Mouse (Mus musculus): ENCODE measurements at regions not wholly inside any gene's neighbourhood (a gene's known extent, or its start where the extent isn't known, plus 50 kb on each side); places are given as distances from the start of the nearest gene placed in this dataset.

DNA sequence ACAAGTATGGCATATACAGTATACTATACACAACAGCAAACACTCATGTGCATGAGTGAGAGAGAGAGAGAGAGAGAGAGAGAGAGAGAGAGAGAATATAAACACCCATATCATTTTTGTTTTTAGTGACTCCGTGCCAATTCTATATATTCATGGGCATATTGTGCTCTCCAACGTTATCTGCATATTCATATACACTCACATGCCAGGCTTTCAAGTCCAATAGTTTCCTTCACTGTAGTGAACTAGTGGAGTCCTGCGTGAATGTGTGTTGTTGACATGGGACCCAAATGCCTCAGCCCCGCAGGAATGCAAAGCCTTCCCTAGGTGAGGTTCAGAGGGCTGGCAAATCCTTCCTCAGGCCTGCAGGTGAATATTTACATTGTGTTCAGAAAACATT is 53.4 kb upstream of the Nab1 start:
- no peak for DNase-seq (ENCODE audit: low spot score)
- no peaks in the 10 kb centered on the region for H3K4me1 ChIP-seq (ENCODE audit: insufficient read depth, low read length)
- H3K27ac ChIP-seq (ENCODE audit: low read depth, low read length), result no peak overlapping the region
- H3K36me3 ChIP-seq (ENCODE audit: insufficient read depth, low read length), result no peaks in the 10 kb centered on the region
- no peak overlapping the region for H3K4me3 ChIP-seq (ENCODE audit: low read depth, low read length)
- ATAC-seq (ENCODE audit: low FRiP score), result no peak
- WGBS, result 70% methylated on average over 4 of the region's 4 CpGs
- no peak overlapping the region for H3K4me2 ChIP-seq (ENCODE audit: low read depth, low read length, poor library complexity, severe bottlenecking)
- no peak for TF ChIP-seq CTCF (IDR thresholded peaks at IDR 0.05)
- no peaks in the 10 kb centered on the region for H3K9me3 ChIP-seq (ENCODE audit: low read length)
- H3K27me3 ChIP-seq (ENCODE audit: insufficient read depth, low read length), result no peaks in the 10 kb centered on the region
- no peak overlapping the region for H3K9ac ChIP-seq (replicated peaks; ENCODE audit: low read length, poor library complexity, severe bottlenecking)

DNA sequence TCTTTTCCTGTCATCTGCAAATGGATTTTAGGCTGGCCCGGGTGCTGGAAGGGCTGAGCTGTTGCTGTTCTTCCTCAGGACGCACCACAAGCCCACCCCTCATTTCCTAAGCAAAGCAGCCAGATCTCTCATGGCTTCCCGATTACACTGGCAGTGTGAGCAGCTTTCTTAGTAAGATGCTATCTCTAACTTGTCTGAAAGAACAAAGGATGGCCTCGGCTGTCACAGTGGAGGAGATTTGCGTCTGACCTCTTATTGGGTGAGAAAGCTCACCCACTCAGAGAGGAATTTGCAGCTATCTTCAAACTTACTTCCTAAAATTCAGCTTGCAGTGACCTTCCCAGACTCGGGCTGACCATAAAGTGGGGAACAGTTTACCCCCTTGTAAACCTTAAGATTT is 64.7 kb upstream of the Nemp2 start:
- Histone ChIP-seq H3K27me3 (ENCODE audit: insufficient read depth, low read length) (no peaks in the 10 kb centered on the region), H3K9me3 (ENCODE audit: low read length) (no peaks in the 10 kb centered on the region), H3K27ac (ENCODE audit: low read depth, low read length) (no peak overlapping the region), H3K36me3 (ENCODE audit: insufficient read depth, low read length) (no peaks in the 10 kb centered on the region), H3K4me2 (ENCODE audit: low read depth, low read length, poor library complexity, severe bottlenecking) (no peak overlapping the region), H3K4me3 (ENCODE audit: low read depth, low read length) (no peak overlapping the region), H3K4me1 (ENCODE audit: insufficient read depth, low read length) (no peaks in the 10 kb centered on the region), H3K9ac (replicated peaks; ENCODE audit: low read length, poor library complexity, severe bottlenecking) (no peak overlapping the region)
- ATAC-seq (ENCODE audit: low FRiP score) (no peak), DNase-seq (ENCODE audit: low spot score) (no peak)
- WGBS, result 41% methylated on average over 6 of the region's 6 CpGs
- TF ChIP-seq CTCF (IDR thresholded peaks at IDR 0.05), result no peak

DNA sequence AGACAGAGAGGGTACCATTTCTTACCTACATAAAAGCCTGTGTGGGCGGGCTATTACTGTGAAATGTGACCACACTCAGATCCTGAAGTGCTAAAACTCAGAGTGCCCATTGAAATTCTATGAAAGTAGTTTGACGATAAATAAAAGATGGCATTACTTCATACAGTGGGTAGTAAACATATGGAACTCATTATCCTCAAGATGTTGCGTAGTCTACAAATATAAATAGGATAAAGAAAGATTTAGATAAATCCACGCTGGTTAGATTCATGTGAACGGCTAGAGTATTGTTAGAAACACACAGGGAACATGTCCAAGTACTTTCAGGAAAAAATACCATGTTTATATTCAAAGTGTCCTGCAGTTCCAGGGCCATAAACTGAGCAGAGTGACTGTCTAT is 58.8 kb upstream of the Nemp2 start:
- H3K9ac ChIP-seq (replicated peaks; ENCODE audit: low read length, poor library complexity, severe bottlenecking), result no peak overlapping the region
- no peaks in the 10 kb centered on the region for H3K9me3 ChIP-seq (ENCODE audit: low read length)
- no peak overlapping the region for H3K4me3 ChIP-seq (ENCODE audit: low read depth, low read length)
- H3K27ac ChIP-seq (ENCODE audit: low read depth, low read length), result no peak overlapping the region
- DNase-seq (ENCODE audit: low spot score) (no peak), ATAC-seq (ENCODE audit: low FRiP score) (no peak)
- H3K36me3 ChIP-seq (ENCODE audit: insufficient read depth, low read length), result no peaks in the 10 kb centered on the region
- 81% methylated on average over 5 of the region's 5 CpGs for WGBS
- no peak for TF ChIP-seq CTCF (IDR thresholded peaks at IDR 0.05)
- H3K4me1 ChIP-seq (ENCODE audit: insufficient read depth, low read length), result no peaks in the 10 kb centered on the region
- no peaks in the 10 kb centered on the region for H3K27me3 ChIP-seq (ENCODE audit: insufficient read depth, low read length)
- H3K4me2 ChIP-seq (ENCODE audit: low read depth, low read length, poor library complexity, severe bottlenecking), result no peak overlapping the region

DNA sequence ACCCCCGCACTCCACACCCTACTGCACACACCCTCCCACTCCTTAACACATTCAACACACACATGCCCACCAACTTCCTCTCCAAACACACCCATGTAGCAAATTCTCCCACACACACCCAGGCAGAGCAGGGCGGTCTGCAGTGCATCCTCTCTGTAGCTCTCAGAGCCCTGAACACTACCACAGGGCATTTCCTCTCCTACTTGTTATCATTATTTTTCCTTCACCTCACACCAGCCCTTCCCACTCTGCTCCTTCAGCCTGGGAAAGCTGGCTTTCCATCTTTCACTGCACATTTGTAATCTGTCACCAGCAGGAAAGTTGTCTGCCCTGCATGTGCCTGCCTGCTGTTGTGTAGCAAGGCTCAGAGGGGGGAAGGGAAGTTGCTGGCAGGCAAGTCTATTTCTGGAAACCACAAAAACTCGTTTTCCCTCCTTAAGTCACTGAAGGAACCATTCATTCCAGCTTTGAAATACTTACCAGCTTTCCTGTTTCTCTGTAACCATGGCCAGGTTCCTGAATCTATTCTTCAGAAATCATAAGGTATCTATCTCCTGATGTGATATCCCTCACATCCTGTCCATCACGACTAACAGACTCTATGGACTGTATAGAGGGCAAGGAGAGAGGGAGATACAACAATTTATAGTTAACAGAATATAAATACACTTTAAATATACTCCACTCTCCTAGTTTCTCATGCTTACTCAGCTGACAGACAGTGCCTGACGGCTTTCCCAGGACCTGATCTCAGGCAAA is 52.0 kb upstream of the Nemp2 start:
- Histone ChIP-seq H3K27ac (ENCODE audit: low read depth, low read length) (no peak overlapping the region), H3K4me2 (ENCODE audit: low read depth, low read length, poor library complexity, severe bottlenecking) (no peak overlapping the region), H3K36me3 (ENCODE audit: insufficient read depth, low read length) (no peaks in the 10 kb centered on the region), H3K27me3 (ENCODE audit: insufficient read depth, low read length) (no peaks in the 10 kb centered on the region), H3K9me3 (ENCODE audit: low read length) (no peaks in the 10 kb centered on the region), H3K4me1 (ENCODE audit: insufficient read depth, low read length) (peaks cover 4% of the 10 kb centered on the region; the same call in 1 of the 2 replicates), H3K9ac (replicated peaks; ENCODE audit: low read length, poor library complexity, severe bottlenecking) (no peak overlapping the region), H3K4me3 (ENCODE audit: low read depth, low read length) (no peak overlapping the region)
- ATAC-seq (ENCODE audit: low FRiP score), result peak; percentile 52; the same call in 1 of the 2 replicates
- 59% methylated on average over 5 of the region's 5 CpGs for WGBS
- TF ChIP-seq CTCF (IDR thresholded peaks at IDR 0.05), result no peak
- DNase-seq (ENCODE audit: low spot score), result peak; percentile 57

DNA sequence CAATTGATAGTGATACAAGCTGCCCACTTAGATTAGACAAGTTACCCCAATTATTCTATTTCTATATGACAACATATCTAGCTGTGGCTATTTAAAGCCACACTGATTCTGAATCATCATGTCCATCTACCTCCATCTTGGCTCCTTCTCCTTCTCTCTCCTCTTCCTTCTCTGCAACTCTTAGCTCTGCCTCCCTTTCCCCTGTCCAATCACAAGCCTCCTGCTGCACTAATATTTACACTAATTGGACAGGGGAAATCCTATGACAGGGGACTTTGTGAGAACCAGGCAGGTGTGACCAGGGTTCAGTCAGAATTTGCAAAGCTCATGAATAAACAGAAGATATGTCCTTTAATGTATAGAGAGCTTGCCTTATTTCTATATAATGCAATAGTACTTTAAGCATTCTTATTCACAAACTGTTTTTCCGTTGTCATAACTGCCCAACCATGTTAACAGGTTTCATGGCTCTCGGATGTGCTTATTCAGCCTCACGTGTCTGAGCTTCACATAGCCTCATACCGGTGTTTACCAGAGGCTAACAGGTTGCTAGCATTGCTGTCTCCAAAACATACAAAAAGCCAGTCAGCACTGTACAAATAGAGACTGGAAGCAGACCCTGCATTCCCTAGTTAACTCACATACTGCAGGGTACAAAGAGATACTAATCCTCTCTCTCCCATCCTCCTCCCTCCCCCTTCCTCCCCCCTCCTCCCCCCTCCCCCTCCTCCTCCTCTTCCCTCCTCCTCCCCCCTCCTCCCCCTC is 50.2 kb upstream of the Nemp2 start:
- Histone ChIP-seq H3K27me3 (ENCODE audit: insufficient read depth, low read length) (no peaks in the 10 kb centered on the region), H3K9ac (replicated peaks; ENCODE audit: low read length, poor library complexity, severe bottlenecking) (no peak overlapping the region), H3K27ac (ENCODE audit: low read depth, low read length) (no peak overlapping the region), H3K4me1 (ENCODE audit: insufficient read depth, low read length) (peaks cover 4% of the 10 kb centered on the region; the same call in 1 of the 2 replicates), H3K4me3 (ENCODE audit: low read depth, low read length) (no peak overlapping the region), H3K36me3 (ENCODE audit: insufficient read depth, low read length) (no peaks in the 10 kb centered on the region), H3K9me3 (ENCODE audit: low read length) (no peaks in the 10 kb centered on the region), H3K4me2 (ENCODE audit: low read depth, low read length, poor library complexity, severe bottlenecking) (no peak overlapping the region)
- ATAC-seq (ENCODE audit: low FRiP score), result 0 out of 2 replicates have a peak, but pooled peaks have one; percentile 52
- no peak for DNase-seq (ENCODE audit: low spot score)
- no peak for TF ChIP-seq CTCF (IDR thresholded peaks at IDR 0.05)
- 80% methylated on average over 4 of the region's 4 CpGs for WGBS

All from midbrain, postnatal 0 days (tissue).